Mouse (Mus musculus): Measurements from ENCODE around the gene 9430038I01Rik.

Gene 9430038I01Rik

DNA sequence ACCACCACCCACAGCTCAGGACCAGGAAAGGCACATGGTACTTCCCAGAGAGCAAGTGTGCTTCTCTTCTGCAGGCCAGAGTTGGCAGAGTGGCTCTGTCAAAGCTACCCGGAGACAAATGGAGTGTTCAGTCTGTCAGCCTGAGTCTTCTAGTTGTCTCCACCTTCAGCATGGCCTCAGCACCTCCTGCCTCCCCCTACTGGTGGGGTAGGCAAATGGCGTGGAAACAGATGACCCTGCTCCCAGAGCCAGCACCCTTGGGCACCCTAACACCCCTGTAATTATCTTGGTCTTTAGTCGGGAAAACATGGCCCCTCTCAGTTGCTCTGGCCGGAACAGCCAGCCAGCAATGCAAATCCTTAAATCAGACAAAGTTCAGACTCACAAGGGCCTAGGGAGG lies 43.8 kb downstream of the 9430038I01Rik start:
- no peak for DNase-seq (ENCODE audit: low spot score in 2 of 2)

DNA sequence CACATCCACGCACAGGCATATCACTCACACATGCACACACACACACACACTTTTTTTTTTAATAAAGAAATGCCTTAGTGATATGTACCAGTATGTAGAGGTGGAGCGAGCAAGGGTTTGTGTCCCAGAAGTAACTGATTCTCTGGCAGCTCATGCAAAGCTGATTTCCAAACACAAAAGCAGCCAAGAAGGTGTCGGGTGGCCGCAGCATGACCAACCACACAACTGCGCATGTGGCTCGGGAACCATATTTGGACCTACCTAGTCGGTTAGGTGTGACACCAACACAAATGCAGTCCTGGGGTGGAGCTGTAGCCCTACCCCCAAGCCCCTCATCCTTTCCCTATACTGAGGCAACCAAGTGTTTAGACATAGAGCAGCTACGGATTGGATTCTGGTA lies 45.5 kb downstream of the 9430038I01Rik start:
- DNase-seq (ENCODE audit: low spot score in 2 of 2) = no peak

DNA sequence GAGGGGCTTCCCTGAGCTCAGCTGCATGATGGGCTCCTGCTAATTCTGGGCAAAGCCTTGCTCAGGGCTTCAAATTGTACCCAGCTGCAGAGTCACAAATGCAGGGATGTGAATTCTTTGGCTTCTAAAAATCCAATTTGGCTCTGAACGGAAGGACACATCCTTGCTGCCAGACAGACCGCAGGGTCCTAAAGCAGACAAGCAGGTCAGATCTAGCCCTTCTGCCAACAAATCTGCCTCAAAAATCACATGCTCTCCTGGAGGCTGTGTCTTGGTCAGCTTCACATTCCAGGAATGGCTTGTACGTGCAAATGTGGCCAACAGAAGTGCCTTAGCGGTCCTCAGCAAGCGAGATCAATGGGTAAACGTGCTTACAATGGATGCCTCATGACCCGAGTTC lies 46.0 kb downstream of the 9430038I01Rik start:
- DNase-seq (ENCODE audit: low spot score in 2 of 2) = no peak

DNA sequence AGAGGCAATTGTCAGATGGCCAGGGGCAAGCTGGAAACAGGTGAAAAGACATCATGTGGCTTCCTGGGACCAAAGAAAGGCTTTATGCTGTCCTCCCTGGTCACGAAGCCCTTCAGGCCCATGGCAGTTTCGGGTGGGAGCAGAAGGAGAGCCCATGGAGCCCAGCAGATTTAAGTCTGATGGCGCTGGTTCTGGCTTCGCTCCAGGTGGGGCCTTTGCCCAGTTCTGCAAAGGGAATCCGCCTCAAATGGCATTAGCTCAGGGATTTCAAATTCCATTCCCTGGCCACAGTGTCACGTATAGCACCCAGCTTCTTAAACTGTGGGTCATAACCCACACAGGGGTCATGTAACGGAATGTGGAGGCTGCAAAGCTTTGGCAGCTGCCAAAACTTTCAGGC lies 63.7 kb downstream of the 9430038I01Rik start:
- DNase-seq (ENCODE audit: low spot score in 2 of 2) = no peak

GRCm38 (mm10) chr7:137346068-137346467 lies 64.5 kb downstream of the 9430038I01Rik start:
- DNase-seq (ENCODE audit: low spot score in 2 of 2) = no peak

GRCm38 (mm10) chr7:137333951-137334350 lies 76.6 kb downstream of the 9430038I01Rik start:
- no peak for DNase-seq (ENCODE audit: low spot score in 2 of 2)
